Mouse (Mus musculus): ENCODE data around the gene Izumo1r.
"Not testable (repeated sequence)": the region's sequence is repeated elsewhere in the genome, so short reads cannot be mapped to it uniquely, and the experiment has no call there.

Izumo1r gene

DNA sequence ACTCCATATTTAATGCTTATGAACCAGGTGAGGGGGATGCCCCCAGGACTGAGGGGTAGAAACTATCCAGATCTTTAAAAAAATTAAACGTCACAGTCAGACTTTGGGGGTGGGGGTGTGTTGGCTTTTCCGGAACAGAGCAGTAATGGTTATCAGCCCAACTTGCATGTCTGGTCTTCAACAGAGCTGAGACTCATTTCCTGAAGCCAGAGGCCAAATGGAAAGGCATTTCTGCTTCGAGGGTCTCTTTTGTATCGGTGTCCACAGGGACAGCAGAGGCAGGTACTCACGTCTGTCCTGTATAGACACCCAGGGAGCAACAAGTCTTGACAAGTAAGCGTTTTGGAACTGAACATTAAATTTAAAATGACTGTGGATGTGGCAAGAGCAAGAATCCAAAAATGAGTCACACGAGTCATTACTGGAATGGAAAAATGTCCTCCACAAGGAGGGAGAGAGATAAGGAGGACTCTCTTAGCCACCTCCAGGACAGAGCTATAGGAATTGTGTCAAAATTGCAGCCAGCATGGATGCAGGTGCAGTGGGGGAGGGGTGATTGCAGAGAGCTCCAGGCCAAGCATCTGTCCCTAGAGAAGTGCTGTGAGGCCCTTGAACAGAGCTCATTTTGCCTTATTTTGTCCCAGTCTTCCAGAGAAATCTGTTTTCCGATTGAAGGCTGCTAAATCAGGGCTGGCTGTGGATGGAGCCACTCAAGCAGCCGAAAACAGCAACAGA lies 1.2 kb upstream of the Izumo1r start:
- DNase-seq: no peak

DNA sequence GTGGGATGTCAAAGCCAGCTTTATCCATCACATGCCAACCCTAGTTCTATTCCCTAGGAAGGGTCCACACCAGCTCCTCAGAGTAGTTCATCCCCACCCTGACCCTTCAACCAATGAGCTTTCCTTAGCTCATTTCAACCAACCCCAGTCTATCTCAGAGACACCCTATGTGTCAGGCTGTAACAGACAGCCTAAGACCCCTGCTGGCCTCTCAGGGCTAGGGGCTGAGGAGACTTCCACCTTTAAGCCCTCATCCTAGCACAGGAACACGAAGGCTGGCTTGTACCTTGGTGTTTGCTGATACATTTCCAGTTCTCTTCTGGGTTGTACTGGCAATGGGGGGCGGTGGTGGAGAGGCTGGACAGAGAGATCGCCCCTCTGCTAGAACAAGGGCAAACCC lies 743 bp downstream of the Izumo1r start:
- no peak for DNase-seq

DNA sequence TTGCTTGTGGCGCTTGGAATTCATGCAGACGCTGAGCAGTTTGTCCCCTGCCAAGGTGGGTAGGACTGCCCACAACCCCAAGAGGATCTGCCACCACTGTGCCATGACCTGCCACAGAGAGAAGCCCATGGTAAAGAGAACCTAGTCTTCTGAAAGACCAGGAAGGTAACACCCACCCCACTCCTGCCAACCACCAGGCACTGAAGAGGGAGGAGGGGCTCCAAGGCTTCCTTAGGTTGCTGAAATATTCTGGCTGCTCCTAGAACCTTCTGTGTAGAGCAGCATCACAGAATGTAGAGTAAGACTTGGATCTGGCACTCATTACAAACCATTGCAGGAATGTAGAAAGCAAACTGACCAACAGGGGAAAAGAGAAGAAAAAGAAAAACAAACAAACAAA lies 1.3 kb downstream of the Izumo1r start:
- no peak for DNase-seq

DNA sequence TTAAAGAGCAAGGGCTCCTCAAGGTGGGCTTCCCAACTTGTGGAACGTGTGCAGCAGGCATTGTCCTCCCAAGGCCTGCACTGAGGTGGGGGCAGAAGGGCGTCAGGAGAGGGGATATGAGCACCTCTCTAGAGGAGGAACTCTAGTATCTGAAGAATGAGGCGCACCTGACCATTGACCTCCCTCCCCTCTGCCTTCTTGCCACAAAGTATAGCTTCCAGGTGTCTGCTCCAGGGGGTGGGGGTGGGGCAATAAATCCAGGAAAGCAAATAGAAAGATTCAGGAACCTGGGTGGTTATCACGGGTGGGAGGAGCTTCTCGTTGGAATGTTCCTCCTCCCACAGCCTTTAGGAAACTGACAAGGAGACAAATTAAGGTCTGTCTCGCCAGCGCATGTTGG lies 2.0 kb downstream of the Izumo1r start:
- DNase-seq: no peak

DNA sequence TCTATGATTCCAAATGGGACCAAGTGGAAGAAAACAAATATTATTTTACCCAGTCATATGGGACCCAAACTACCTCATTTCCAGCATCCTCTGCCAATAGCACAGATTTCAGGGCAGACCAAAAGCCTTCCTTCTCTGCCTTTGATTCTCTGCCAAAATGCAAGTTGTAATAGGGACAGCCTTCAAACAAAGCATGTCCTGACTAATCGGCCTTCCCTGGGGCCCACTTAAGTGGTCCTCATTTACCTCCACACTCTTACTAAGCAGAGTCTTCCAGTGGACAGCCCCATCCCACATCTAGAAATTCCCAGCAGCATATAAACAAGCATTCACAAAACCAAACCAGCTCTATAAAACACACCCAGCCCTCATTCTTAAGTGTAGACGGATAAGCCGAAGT lies 6.6 kb downstream of the Izumo1r start:
- DNase-seq: no peak

DNA sequence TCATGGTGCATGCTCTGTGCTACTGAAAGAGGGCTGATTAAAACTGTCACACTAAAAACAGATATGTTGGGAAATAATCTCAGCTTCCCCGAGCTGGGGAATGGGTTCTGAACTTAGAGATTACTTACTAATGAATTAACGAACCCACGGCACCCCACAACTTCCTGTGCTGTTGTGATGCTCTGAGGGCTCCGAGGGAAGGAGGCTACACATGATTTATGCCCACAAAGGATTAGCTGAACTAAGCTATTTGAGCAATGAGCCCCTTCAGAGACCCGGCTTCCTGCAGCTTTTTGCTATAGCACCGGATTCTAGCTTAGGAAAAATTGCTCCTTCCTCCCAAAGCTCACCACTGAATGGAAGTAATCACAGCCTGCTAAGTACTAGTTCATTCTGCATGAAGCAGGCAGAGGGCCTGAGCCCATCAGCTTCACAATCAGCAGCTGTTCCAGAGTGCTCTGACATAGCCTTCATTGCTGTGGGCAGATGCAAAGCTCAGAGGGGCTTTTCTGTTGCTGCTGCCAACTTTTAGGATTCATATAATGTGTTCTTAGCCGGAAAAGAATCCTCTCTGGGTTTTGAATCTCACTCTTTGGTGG lies 8.4 kb downstream of the Izumo1r start:
- no peak for DNase-seq

DNA sequence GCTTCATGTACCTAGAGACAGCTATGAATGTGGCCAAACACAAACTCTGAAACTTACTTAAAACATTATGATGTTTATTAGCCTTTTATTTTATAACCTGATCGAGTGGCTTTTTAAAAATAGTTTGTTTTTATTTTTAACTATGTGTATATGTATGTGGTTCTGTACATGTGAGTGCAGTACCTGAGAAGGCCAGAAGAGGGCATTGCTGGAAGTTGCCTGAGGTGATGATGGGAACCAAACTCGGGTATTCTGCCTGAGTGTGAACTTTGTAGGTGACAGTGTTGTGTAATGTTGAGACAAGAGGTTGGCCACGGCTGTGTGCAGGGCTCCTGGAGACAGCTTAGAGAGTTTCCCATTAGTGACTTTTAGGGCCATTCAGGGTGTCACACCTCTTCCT lies 9.1 kb downstream of the Izumo1r start:
- no peak for DNase-seq

DNA sequence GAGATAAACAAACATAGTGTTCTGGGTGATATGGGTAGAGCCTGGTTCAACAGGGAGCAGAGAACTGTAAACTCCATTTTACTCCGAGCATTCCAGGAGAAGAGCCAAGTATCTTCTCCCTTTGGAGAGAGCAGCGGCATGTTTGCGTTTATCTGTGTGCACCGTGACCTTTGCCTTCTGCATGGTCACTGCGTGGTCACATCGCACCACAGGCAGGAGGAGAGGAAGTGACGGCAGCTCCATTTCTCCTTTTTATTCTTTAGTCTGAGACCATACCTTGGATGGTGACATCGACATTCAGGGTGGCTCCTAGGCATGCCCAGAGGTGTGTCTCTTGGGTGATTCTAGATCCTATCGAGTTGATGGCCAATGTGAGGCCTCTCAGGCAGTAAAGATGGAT lies 10.4 kb downstream of the Izumo1r start:
- no peak for DNase-seq

DNA sequence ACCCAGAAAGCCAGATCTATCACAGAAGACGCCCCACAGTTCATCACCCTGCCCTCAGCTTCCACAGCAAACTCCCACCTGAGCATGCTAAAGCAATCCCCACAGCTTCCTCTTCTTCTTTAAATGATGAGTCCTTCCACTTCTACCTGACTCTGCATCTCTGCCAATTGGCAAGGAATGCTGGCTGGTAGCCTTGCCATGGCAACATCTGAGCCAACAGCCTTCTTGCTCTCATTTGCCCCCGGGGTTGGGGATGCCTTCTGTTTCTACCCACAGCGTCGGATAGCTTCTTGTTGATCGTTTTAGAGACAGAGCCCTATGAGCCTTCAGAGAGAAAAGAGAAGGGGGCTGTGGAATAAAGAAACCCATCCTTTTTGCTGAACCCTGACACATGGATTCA lies 11.9 kb downstream of the Izumo1r start:
- DNase-seq: no peak

DNA sequence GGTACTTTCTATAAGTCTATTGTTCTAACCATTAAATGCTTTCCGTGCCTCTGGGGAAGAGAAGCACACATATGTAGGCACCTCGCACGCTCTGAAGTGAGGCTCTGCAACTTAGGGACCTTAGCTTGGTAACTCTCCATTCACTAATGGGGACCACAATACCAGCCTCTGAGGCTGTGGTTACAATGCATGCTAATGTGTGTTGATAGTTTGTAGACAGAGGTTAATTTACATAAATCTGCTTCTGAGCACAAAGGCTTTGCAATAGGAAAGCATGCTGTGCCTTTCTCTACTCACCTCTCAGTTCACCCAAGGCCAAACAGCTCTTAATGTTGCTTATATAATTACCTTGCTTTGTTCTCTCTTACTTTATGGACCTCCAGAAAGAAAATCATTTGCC lies 13.1 kb downstream of the Izumo1r start:
- DNase-seq: no peak

DNA sequence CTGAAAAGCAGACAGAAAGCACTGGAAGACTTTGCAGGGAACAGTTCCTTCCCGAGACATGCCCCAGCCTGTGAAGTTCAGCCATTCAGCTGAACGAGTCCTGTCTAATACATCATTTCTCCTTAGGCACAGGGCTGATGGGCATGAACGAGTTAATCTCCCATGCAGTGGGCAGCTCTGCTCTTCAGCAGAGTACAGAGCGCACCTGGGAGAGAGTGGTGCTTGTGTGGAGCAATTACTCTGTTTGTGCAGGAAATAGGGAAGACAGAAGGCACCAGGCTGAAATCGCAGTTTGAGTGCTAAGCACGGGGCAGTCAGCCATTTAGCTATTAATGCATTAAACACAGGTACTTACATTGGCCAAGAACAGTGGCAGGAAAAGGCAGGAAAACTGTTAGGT lies 15.1 kb downstream of the Izumo1r start:
- DNase-seq: no peak

DNA sequence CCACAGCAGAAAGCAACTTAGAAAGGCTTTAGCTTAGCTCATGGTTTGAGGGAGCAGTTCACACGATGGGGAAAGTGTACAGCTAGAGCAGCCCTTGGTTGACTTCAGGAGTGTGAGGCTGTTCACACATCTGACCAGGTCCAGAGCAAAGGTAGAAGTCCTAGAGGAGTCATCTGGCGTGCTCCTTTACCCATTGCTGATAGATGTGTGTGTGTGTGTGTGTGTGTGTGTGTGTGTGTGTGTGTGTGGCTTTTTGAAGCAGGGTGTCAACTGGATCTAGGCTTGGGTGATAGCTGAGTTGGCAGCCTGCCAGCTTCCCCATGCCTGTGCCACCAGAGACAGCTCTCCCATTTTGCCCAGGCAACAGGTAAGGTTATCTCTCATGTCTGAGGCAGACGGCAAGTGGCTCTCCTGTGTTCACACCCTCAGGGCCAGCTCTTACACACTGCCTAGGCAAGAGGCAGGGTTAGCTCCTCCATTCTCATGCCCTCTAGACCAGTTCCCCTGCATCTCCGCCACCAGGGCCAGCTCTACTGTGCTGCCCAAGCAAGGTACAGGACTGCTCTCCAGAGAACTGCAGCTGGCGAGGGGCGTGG lies 15.9 kb downstream of the Izumo1r start:
- DNase-seq: no peak

DNA sequence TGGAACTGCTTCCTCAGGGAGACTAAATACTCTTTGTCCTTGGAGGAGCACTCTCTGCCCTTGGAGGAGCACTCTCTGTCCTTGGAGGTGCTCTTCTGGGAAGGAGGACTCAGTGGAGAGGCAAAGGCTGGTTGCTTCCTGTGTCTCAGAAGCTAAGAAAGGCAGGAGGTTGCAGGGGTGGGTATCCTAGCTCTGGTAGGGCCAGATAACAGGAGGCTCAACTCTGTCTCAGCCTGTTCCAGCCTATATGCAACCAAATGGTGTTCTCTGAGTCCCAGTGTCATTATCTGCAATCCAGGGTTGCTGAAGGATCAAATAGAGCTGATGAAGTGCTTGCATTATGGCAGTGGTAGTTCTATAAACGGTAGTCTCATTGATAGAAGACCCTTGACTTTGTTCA lies 17.8 kb downstream of the Izumo1r start:
- no peak for DNase-seq

DNA sequence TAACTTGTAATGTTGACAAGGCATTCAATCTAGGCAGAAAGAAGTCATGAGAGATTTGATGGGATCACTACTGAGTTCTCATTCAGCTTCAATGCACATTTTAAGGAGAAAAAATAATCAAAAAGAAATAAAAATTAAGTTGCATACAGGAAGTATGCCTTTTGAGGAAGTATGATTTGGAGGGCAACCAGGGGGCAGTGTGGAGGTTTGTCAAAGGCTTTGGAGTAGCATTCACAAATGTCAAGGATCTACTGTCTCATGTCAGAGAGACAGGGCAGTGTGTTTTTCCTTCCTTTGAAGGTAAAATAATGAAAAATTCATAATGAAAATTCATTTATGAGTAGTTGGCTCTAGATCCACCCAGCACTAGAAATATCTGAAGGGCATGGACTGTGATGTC lies 18.6 kb downstream of the Izumo1r start:
- DNase-seq: peak; percentile 34

DNA sequence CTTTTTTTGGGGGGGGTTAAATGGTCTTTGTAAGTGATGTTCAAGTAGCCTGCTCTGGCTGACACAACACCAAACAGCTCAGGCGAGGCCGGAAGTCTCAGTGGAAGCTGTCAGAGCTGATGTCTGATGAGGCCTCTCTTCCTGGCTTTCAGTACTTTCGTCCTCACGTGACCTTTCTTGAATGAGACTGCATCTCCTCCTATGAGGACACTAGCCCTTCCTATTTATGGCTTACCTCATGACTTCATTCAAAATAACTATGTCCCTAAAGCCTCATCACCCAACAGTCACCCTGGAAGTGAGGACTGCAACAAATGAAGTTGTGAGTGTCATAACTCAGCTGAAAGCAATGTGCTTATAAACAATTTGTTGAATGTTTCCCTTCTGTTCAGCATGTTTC lies 19.1 kb downstream of the Izumo1r start:
- DNase-seq: peak; percentile 13

DNA sequence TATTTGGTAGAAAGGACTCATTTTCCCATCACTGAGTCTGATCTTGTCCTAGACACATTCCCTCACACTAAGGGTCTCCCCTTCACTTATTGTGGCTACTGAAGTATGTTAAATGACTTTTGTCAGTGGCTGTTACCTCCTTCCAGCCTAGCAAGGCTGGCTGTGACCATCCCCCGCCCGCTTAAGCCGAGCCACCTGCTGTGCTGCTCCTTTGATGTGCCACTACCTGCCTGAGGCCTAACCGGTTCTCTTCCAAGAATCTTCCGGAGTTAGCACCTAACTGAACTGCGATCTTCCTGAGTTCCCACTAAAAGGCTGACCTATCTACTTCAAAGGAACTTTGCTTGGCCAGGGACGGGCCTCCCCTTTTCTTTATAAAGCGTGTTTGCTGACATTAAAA lies 27.2 kb downstream of the Izumo1r start:
- not testable (repeated sequence) for DNase-seq

DNA sequence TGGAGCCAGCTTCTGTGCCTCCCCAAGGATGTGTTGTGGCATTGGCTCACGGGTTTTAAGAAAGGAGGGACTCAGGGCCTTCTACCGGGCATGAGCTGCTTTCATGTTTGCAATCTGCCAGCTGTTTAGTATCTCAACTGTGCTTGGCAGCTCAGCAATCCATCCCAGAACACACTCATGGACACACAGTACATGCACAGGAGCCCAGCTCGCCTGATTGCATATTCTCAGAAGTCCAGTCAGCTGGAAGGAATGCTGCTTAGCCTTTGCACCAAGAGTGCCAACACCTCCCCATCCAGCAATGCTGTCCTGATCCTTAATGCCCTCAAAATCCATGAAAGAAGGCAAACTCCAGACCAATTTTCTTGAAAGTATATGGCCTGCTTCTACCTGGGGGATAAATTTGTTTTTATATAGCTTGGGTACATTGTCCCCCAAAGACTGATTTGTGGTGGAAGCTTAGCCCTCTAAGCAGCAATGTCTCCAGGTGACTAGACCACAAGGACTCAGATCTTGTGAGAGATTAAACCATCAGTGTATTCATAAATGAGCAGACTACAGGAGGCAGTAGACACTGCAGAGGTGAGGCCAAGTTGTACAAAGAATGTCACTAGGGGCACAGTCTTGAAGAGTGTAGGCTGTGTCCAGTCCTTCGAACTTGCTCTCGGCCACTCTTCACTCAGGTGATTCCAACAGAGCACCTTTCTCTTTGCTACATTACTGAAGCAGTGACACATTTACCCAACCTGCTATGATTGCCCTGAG lies 27.8 kb downstream of the Izumo1r start:
- peak; percentile 43 for DNase-seq

DNA sequence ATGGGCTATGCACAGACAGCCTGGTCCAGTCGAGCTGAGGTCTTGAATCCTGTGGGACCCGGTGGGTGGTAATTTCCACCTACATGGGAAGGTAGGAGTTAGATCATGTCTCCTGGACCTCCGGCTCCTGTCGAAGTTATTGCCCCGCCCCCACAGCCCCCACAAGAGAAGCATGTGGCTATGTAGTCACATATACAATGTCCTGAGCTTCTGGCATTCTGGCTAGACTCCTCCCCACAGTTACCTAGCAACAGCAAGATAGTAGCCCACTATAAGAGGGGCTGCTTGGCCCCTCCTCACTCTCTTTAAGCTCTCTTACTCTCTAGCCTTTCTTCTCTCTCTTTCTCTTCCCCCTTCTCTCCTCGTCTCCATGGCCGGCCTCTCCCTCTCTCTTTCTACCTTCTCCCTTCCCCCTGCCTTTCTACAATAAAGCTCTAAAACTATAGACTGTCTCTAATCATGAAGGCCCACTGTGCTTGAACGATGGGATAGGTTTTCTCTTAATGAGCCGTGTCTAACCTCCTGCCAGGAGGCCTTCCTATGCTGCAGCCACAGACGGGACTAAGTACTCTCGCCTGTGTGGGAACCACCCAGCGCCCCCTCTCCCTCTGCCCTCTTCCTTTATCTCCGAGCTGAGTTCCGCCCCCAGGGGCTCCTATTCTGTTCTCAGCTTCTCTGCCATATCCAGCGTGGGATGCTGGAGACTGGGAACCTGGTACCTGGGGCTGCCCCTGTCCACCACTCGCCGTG lies 31.4 kb downstream of the Izumo1r start:
- DNase-seq: no peak

DNA sequence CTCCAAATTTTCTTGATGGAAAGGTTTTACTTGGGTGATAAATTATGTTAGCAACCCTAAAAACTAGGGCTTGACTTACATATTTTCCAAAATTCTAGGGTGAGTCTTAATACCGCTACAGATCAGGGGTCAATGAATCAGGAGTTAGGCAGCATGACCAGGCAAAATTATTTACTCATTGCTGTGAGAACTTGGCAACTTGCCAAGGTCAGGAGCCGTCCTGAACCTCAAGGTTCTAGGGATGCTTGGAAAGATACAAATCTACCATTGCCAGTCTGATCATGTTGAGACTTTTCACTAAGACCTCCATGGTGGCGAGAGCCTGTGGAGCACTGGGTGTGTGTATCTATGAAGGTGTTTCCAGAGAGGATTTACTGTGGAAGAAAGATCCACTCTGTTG lies 32.2 kb downstream of the Izumo1r start:
- DNase-seq: no peak

DNA sequence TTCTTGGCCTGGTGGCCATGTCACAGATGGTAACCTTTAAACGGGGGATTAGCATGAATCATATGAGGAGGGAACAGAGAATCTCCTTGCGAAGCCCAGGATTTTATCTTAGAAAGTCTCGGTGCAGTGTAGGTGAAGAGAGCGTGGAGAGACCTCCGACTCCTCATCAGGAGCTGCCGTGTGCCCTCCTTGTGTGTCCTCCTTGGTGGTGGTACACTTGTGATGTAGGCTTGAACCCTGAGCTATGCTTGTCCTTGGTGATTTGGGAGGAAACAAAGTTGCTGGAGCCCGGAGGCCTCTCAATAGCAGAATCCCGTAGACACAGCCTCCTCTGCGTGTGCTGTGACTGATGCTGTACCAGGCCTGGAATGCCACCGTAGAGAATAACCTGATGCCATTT lies 32.9 kb downstream of the Izumo1r start:
- no peak for DNase-seq

DNA sequence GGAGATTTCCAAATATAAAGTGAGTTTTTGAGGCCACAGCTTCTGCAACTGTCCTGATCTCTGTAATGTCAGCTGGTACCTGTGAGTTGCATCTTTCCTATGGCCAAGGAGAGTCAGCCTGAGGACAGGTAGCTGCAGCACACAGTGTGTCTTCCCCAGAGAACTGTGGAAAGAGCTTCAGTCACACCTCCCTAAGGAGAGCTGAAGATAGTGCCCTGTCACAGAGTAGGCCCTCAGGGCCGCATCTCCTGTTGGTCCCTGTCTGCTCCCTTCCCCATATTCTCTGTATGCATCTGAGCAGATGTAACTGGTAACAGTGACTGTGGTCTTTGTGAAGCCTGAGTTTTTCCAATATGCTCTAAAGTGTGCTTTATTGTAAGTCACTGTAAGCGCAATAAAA lies 33.4 kb downstream of the Izumo1r start:
- DNase-seq: no peak

DNA sequence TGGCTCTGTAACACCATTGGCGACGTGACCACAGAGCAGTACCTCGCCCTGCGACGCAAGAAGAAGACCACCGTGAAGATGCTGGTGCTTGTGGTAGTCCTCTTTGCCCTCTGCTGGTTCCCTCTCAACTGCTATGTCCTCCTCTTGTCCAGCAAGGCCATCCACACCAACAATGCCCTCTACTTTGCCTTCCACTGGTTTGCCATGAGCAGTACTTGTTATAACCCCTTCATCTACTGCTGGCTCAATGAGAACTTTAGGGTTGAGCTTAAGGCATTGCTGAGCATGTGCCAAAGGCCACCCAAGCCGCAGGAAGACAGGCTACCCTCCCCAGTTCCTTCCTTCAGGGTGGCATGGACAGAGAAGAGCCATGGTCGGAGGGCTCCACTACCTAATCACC lies 35.4 kb downstream of the Izumo1r start:
- DNase-seq: no peak

DNA sequence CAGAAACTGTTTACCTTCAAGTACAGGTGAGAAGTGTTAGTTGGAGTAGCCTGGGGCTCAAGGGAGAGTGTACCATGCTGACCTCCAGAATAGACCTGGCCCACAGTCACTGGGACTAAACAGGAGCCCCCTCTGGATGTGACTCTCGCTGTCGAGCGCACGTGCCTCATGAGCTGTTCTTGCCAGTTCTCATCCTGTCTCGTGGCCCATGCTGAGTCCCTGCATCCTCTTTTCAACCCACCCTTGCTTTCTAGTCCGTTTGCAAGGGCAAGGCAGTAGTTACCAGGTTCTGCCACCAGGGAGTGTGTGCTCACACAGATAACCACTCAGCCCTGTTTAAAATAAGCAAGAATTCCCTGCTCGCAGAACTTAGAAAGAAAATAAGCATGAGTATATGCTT lies 36.8 kb downstream of the Izumo1r start:
- DNase-seq: peak; percentile 60

All from lung, postnatal 36 days (tissue).